Mouse (Mus musculus) C2C12 (cell line): ENCODE results near the gene Bag3. TPM values are rescaled to one million over a fixed set of nuclear protein-coding genes. Genes with fewer than 3 reads are reported as not detected.

Experiments used
- H3K27me3 ChIP-seq: one replicate; pipeline ENCODE4 v1.6.1; 2011; ENCODE audit not compliant: control insufficient read depth, insufficient read depth, insufficient read length
- H3K36me3 ChIP-seq: one replicate; pipeline ENCODE4 v1.6.1; 2011; ENCODE audit not compliant: control insufficient read depth, insufficient read depth
- H3K4me3 ChIP-seq: one replicate; pipeline ENCODE4 v1.5.1; 2011; ENCODE audit warnings: mild to moderate bottlenecking, control low read depth; ENCODE audit not compliant: poor library complexity, insufficient read depth, severe bottlenecking
- H3K79me2 ChIP-seq: one replicate; pipeline ENCODE4 v1.6.1; 2011; ENCODE audit not compliant: control insufficient read depth, insufficient read depth
- H3K79me3 ChIP-seq: one replicate; pipeline ENCODE4 v1.6.1; 2011; ENCODE audit warnings: low read depth, control low read depth
- H3ac ChIP-seq: one replicate; pipeline ENCODE3; 2011; ENCODE audit warnings: low read depth; ENCODE audit not compliant: control insufficient read depth, insufficient read length
- CEBPB ChIP-seq: IDR thresholded peaks from one replicate; pipeline ENCODE4 v1.6.1; 2011; ENCODE audit warnings: low read depth, mild to moderate bottlenecking, control low read depth, moderate library complexity
- CTCF ChIP-seq: IDR thresholded peaks from one replicate; pipeline ENCODE4 v1.5.1; 2011; ENCODE audit not compliant: control insufficient read depth, insufficient read depth, insufficient read length
- FOSL1 ChIP-seq: IDR thresholded peaks from one replicate; pipeline ENCODE4 v1.8.0; 2011; ENCODE audit warnings: mild to moderate bottlenecking, low read length; ENCODE audit not compliant: poor library complexity, insufficient read depth, severe bottlenecking
- MAX ChIP-seq: IDR thresholded peaks from one replicate; pipeline ENCODE4 v1.6.1; 2011; ENCODE audit warnings: mild to moderate bottlenecking, control low read depth
- MYOD1 ChIP-seq: IDR thresholded peaks from one replicate; pipeline ENCODE4 v1.6.1; 2011; ENCODE audit warnings: low read depth; ENCODE audit not compliant: control insufficient read depth, insufficient read length
- MYOG ChIP-seq: IDR thresholded peaks from one replicate; pipeline ENCODE4 v1.6.1; 2011; ENCODE audit not compliant: control insufficient read depth, insufficient read length; ENCODE audit errors: extremely low read depth
- USF1 ChIP-seq: IDR thresholded peaks from one replicate; pipeline ENCODE4 v1.6.1; 2011; ENCODE audit warnings: low read depth, mild to moderate bottlenecking, control low read depth, moderate library complexity
- polyA plus RNA-seq: library from polyadenylated mRNA; unstranded; fragments of >200 nt; fragmentation: generic; extraction: Trizol; gene quantifications from one replicate; pipeline ENCODE4 v1.2.1, GENCODE M21; 2012; ENCODE audit warnings: missing spikeins

The Bag3 gene
- polyA plus RNA-seq, 1 experiment, result 78.2 TPM

- H3K27me3 ChIP-seq, result no peaks in the 10 kb centered on the region
- no peaks in the 10 kb centered on the region for H3K79me2 ChIP-seq
- TF ChIP-seq MAX, result no peak
- no peak for TF ChIP-seq MYOD1
- TF ChIP-seq CTCF, result no peak
- no peak for TF ChIP-seq MYOG
- TF ChIP-seq USF1, result no peak
- TF ChIP-seq CEBPB, result no peak
- no peak for TF ChIP-seq FOSL1
- no peaks in the 10 kb centered on the region for H3K36me3 ChIP-seq
- no peaks in the 10 kb centered on the region for H3K79me3 ChIP-seq
- H3ac ChIP-seq, result no peak overlapping the region
- no peak overlapping the region for H3K4me3 ChIP-seq
These were observed 56.9 kb downstream of the Bag3 start for GRCm38 (mm10) chr7:128580318-128580717.

- Histone ChIP-seq H3K79me3 (no peaks in the 10 kb centered on the region), H3K79me2 (no peaks in the 10 kb centered on the region), H3K4me3 (no peak overlapping the region), H3ac (no peak overlapping the region), H3K36me3 (no peaks in the 10 kb centered on the region), H3K27me3 (no peaks in the 10 kb centered on the region)
- no peak for TF ChIP-seq CTCF
- no peak for TF ChIP-seq MYOG
- no peak for TF ChIP-seq FOSL1
- TF ChIP-seq CEBPB, result no peak
- no peak for TF ChIP-seq MAX
- no peak for TF ChIP-seq MYOD1
- no peak for TF ChIP-seq USF1
These were observed 58.6 kb downstream of the Bag3 start for GRCm38 (mm10) chr7:128581864-128582484.

- TF ChIP-seq MAX (no peak), CTCF (no peak), CEBPB (no peak), FOSL1 (no peak), USF1 (no peak), MYOG (no peak), MYOD1 (no peak)
- Histone ChIP-seq H3K79me2 (no peaks in the 10 kb centered on the region), H3K79me3 (no peaks in the 10 kb centered on the region), H3K27me3 (no peaks in the 10 kb centered on the region), H3ac (no peak overlapping the region), H3K36me3 (no peaks in the 10 kb centered on the region), H3K4me3 (no peak overlapping the region)
These were observed 60.0 kb downstream of the Bag3 start for GRCm38 (mm10) chr7:128583213-128583948.

GRCm38 (mm10) chr7:128587334-128587933 is 64.0 kb downstream of the Bag3 start:
- Histone ChIP-seq H3K79me2 (no peaks in the 10 kb centered on the region), H3K4me3 (no peak overlapping the region), H3K27me3 (no peaks in the 10 kb centered on the region), H3ac (no peak overlapping the region), H3K36me3 (no peaks in the 10 kb centered on the region), H3K79me3 (no peaks in the 10 kb centered on the region)
- TF ChIP-seq USF1 (no peak), CTCF (no peak), MAX (no peak), MYOD1 (no peak), FOSL1 (no peak), MYOG (no peak), CEBPB (no peak)

GRCm38 (mm10) chr7:128591345-128592084 is 68.1 kb downstream of the Bag3 start:
- no peak overlapping the region for H3K4me3 ChIP-seq
- H3ac ChIP-seq, result no peak overlapping the region
- no peaks in the 10 kb centered on the region for H3K27me3 ChIP-seq
- TF ChIP-seq MYOD1 (no peak), USF1 (no peak), FOSL1 (no peak), MYOG (no peak), CTCF (no peak)
- no peaks in the 10 kb centered on the region for H3K79me3 ChIP-seq
- no peaks in the 10 kb centered on the region for H3K79me2 ChIP-seq
- no peaks in the 10 kb centered on the region for H3K36me3 ChIP-seq
